Mouse (Mus musculus) heart, postnatal 36 days (tissue): ENCODE data around the gene Lin37. TPM values are rescaled to one million over a fixed set of nuclear protein-coding genes. Genes with fewer than 3 reads are reported as not detected.

Source experiments
- DNase-seq, 2 experiments: peaks; one replicate each; pipeline ENCODE4 v3.0.0; 2021 to 2022
- intact Hi-C: fragments of 180-260 bp; cut with DNase I; formaldehyde crosslinking; loops from one replicate; pipeline ENCODE4 v1.15.1; 2025
- total RNA-seq, 2 experiments: library from RNA; stranded (reverse); gene quantifications; 2 replicates each; pipeline ENCODE4 v1.2.3; 2021

Gene Lin37
- total RNA-seq, 2 experiments from 2014 or later = 13.4 to 16.0 TPM

GRCm38 (mm10) chr7:30553810-30554584 is 5.6 kb downstream of the Lin37 start:
- intact Hi-C loops = loop anchor here (5.0 kb wide), 2 partner anchors 33 to 1037 kb away; partner anchors contain the start of genes Kmt2b and Sipa1l3
- DNase-seq = no peak

GRCm38 (mm10) chr7:30553021-30553589 is 6.5 kb downstream of the Lin37 start:
- DNase-seq = peak; percentile 65 to 75
- intact Hi-C loops = loop anchor here (5.0 kb wide), 2 partner anchors 34 to 1036 kb away; partner anchors contain the start of genes Kmt2b and Sipa1l3

GRCm38 (mm10) chr7:30552102-30553020 is 7.3 kb downstream of the Lin37 start, which contains the start of the genes Hspb6 and Proser3:
Hspb6 (plus strand) TSS chr7:30552178.
Proser3 (minus strand) TSS chr7:30552299.
- DNase-seq = peak; percentile 92 to 97
- intact Hi-C loops = loop anchor here (5.0 kb wide), 2 partner anchors 35 to 1035 kb away; partner anchors contain the start of genes Kmt2b and Sipa1l3

GRCm38 (mm10) chr7:30551445-30552101 is 8.1 kb downstream of the Lin37 start:
- no peak for DNase-seq
- intact Hi-C loops = loop anchor here (2.0 to 5.0 kb wide), 4 partner anchors 15 to 1034 kb away; partner anchors contain the start of genes Kmt2b, Prodh2 and Sipa1l3

- no peak for DNase-seq
- intact Hi-C loops = loop anchor here (2.0 to 5.0 kb wide), 4 partner anchors 14 to 1033 kb away; partner anchors contain the start of genes Kmt2b, Prodh2 and Sipa1l3
Observed at GRCm38 (mm10) chr7:30550603-30551002, 9.0 kb downstream of the Lin37 start.

GRCm38 (mm10) chr7:30549880-30550279 is 9.8 kb downstream of the Lin37 start:
- intact Hi-C loops = loop anchor here (2.0 to 5.0 kb wide), 4 partner anchors 13 to 1033 kb away; partner anchors contain the start of genes Kmt2b, Prodh2 and Sipa1l3
- no peak for DNase-seq

GRCm38 (mm10) chr7:30544327-30544726 is 15.3 kb downstream of the Lin37 start:
- intact Hi-C loops = no loop called here
- DNase-seq = no peak

- intact Hi-C loops = no loop called here
- DNase-seq = no peak
Observed at GRCm38 (mm10) chr7:30540572-30540971, 19.1 kb downstream of the Lin37 start.

GRCm38 (mm10) chr7:30534633-30535577 is 24.7 kb downstream of the Lin37 start, which contains the start of gene Arhgap33:
Arhgap33 (minus strand) TSS chr7:30535060.
- intact Hi-C loops = no loop called here
- peak; percentile 93 to 94 for DNase-seq

- no peak for DNase-seq
- intact Hi-C loops = no loop called here
Observed at GRCm38 (mm10) chr7:30533941-30534632, 25.6 kb downstream of the Lin37 start.

GRCm38 (mm10) chr7:30532931-30533330 is 26.7 kb downstream of the Lin37 start:
- intact Hi-C loops = no loop called here
- no peak for DNase-seq

GRCm38 (mm10) chr7:30531291-30531815 is 28.3 kb downstream of the Lin37 start:
- intact Hi-C loops = no loop called here
- no peak for DNase-seq

- intact Hi-C loops = no loop called here
- no peak for DNase-seq
Observed at GRCm38 (mm10) chr7:30526981-30527380, 32.7 kb downstream of the Lin37 start.

- no peak for DNase-seq
- intact Hi-C loops = no loop called here
Observed at GRCm38 (mm10) chr7:30526399-30526798, 33.2 kb downstream of the Lin37 start.

GRCm38 (mm10) chr7:30525954-30526353 is 33.7 kb downstream of the Lin37 start:
- intact Hi-C loops = no loop called here
- no peak for DNase-seq

- DNase-seq = no peak
- intact Hi-C loops = no loop called here
Observed at GRCm38 (mm10) chr7:30524487-30524886, 35.2 kb downstream of the Lin37 start.

GRCm38 (mm10) chr7:30522871-30523270 is 36.8 kb downstream of the Lin37 start:
- intact Hi-C loops = no loop called here

GRCm38 (mm10) chr7:30520856-30521255 is 38.8 kb downstream of the Lin37 start:
- intact Hi-C loops = no loop called here
- DNase-seq = no peak

More at GRCm38 (mm10) chr7:30522871-30523270, 36.8 kb downstream of the Lin37 start:
- no peak for DNase-seq
